Comparison of ENCODE assay signal across 8 mouse cellular contexts in the genomic region with DNA sequence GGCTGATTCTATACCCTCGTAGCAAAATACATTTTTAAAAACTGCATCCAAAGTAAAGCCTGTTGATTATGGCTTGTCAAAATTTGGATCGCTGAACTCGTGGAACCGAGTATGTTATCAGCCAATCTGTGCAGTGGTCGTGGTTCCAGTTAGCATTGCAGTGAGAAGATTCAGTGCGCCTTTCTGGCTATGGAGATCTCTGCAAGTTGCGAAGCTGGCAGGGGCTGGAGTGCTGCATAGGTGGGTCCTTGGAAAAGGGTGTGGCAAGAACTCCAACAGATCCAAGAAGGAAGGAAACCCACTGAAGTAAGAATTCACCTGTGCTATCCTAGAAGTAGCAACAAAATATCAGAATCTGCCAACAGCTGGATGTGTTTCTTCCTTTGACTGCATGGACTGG. TPM values are rescaled to one million over a fixed set of nuclear protein-coding genes. Genes with fewer than 3 reads are reported as not detected.
DNase-seq lines count a peak whose midpoint lies in the region; ATAC-seq lines count a peak whose summit lies in the region.

No protein-coding gene starts in this region.

- 6% methylated on average over 7 of the region's 7 CpGs for WGBS in heart, embryonic 10.5 days
- 1% methylated on average over 7 of the region's 7 CpGs for WGBS in forebrain, embryonic 16.5 days
- whole genome bisulfite sequencing in limb, embryonic 11.5 days = 10% methylated on average over 7 of the region's 7 CpGs
- WGBS in neural tube, embryonic 11.5 days = 9% methylated on average over 7 of the region's 7 CpGs

- no peak for DNase-seq in heart, embryonic 10.5 days (ENCODE audit: low spot score)
- DNase-seq in heart, postnatal 4 days = no peak
- DNase-seq in ZHBTc4 (ENCODE audit: low read depth, low spot score) = peak; percentile 62
- peak; percentile 29 for DNase-seq in limb, embryonic 11.5 days (ENCODE audit: low spot score)
- DNase-seq in neural tube, embryonic 11.5 days (ENCODE audit: low spot score) = peak; percentile 17
- DNase-seq in natural killer cell, adult 2 months (ENCODE audit: low spot score in 2 of 2) = no peak
- no peak for DNase-seq in layer of hippocampus, adult 8-10 months (ENCODE audit: low spot score in 2 of 2)

- peaks cover 2% of the 10 kb centered on the region for H3K27me3 ChIP-seq in heart, embryonic 10.5 days (ENCODE audit: insufficient read depth, poor library complexity, severe bottlenecking)
- 0 out of 2 replicates have a peak, but pooled peaks cover 2% of the 10 kb centered on the region for H3K27me3 ChIP-seq in forebrain, embryonic 16.5 days (replicated peaks; ENCODE audit: control insufficient read depth, insufficient read depth, low read length)
- no peaks in the 10 kb centered on the region for H3K27me3 ChIP-seq in limb, embryonic 11.5 days (ENCODE audit: control insufficient read depth, insufficient read depth, low read length)
- no peaks in the 10 kb centered on the region for H3K27me3 ChIP-seq in neural tube, embryonic 11.5 days (ENCODE audit: control insufficient read depth, insufficient read depth, low read length)

- H3K27ac ChIP-seq in heart, embryonic 10.5 days = peak overlapping the region; percentile 100
- no peak overlapping the region for H3K27ac ChIP-seq in forebrain, embryonic 16.5 days (ENCODE audit: low read length)
- H3K27ac ChIP-seq in limb, embryonic 11.5 days (replicated peaks; ENCODE audit: low read depth, low read length) = no peak overlapping the region
- no peak overlapping the region for H3K27ac ChIP-seq in neural tube, embryonic 11.5 days (ENCODE audit: low read depth, low read length)

- ATAC-seq in forebrain, embryonic 16.5 days = no peak
- ATAC-seq in limb, embryonic 11.5 days (ENCODE audit: insufficient number of reproducible peaks, low FRiP score, low TSS enrichment, low read depth) = 0 out of 2 replicates have a peak, but pooled peaks have one; percentile 22
- ATAC-seq in neural tube, embryonic 11.5 days (ENCODE audit: insufficient read depth, low FRiP score, low TSS enrichment) = no peak

- H3K9me3 ChIP-seq in heart, embryonic 10.5 days = no peaks in the 10 kb centered on the region
- H3K9me3 ChIP-seq in forebrain, embryonic 16.5 days (ENCODE audit: control insufficient read depth, low read length) = no peaks in the 10 kb centered on the region
- no peaks in the 10 kb centered on the region for H3K9me3 ChIP-seq in limb, embryonic 11.5 days (ENCODE audit: control insufficient read depth, low read length)
- H3K9me3 ChIP-seq in neural tube, embryonic 11.5 days (ENCODE audit: control insufficient read depth, low read length) = no peaks in the 10 kb centered on the region

- peaks cover 10% of the 10 kb centered on the region for H3K36me3 ChIP-seq in heart, embryonic 10.5 days
- peaks cover 7% of the 10 kb centered on the region for H3K36me3 ChIP-seq in forebrain, embryonic 16.5 days (ENCODE audit: control insufficient read depth, insufficient read depth)
- H3K36me3 ChIP-seq in limb, embryonic 11.5 days (ENCODE audit: control insufficient read depth, insufficient read depth, low read length) = peaks cover 4% of the 10 kb centered on the region; the same call in 1 of the 2 replicates
- H3K36me3 ChIP-seq in neural tube, embryonic 11.5 days (ENCODE audit: control insufficient read depth, insufficient read depth, low read length) = peaks cover 3% of the 10 kb centered on the region

- H3K4me3 ChIP-seq in heart, embryonic 10.5 days = peak overlapping the region; percentile 93
- peak overlapping the region; percentile 66 for H3K4me3 ChIP-seq in forebrain, embryonic 16.5 days (replicated peaks; ENCODE audit: low read length)
- H3K4me3 ChIP-seq in limb, embryonic 11.5 days (ENCODE audit: low read depth, low read length) = peak overlapping the region; percentile 82
- peak overlapping the region; percentile 93 for H3K4me3 ChIP-seq in neural tube, embryonic 11.5 days (ENCODE audit: low read depth, low read length)

- H3K4me1 ChIP-seq in heart, embryonic 10.5 days = peaks cover 9% of the 10 kb centered on the region
- peaks cover 5% of the 10 kb centered on the region for H3K4me1 ChIP-seq in forebrain, embryonic 16.5 days (replicated peaks; ENCODE audit: control insufficient read depth, insufficient read depth, low read length)
- no peaks in the 10 kb centered on the region for H3K4me1 ChIP-seq in limb, embryonic 11.5 days (ENCODE audit: control insufficient read depth, insufficient read depth, low read length)
- H3K4me1 ChIP-seq in neural tube, embryonic 11.5 days (ENCODE audit: control insufficient read depth, insufficient read depth, low read length) = peaks cover 4% of the 10 kb centered on the region; the same call in 1 of the 2 replicates

- peak overlapping the region; percentile 60 for H3K4me2 ChIP-seq in forebrain, embryonic 16.5 days (ENCODE audit: low read length)
- peak overlapping the region; percentile 60 for H3K4me2 ChIP-seq in limb, embryonic 11.5 days (ENCODE audit: low read depth, severe bottlenecking)
- H3K4me2 ChIP-seq in neural tube, embryonic 11.5 days (ENCODE audit: low read depth) = peak overlapping the region; percentile 56

- H3K9ac ChIP-seq in forebrain, embryonic 16.5 days (replicated peaks; ENCODE audit: low read depth, low read length) = peak overlapping the region; percentile 97
- peak overlapping the region; percentile 99; the same call in 1 of the 2 replicates for H3K9ac ChIP-seq in limb, embryonic 11.5 days (ENCODE audit: low read length)
- H3K9ac ChIP-seq in neural tube, embryonic 11.5 days (ENCODE audit: low read length) = peak overlapping the region; percentile 100

RNA-seq across cellular contexts. Expression of a gene that starts 1.4 kb away (rescaled TPM):
- 23.7 and 32.8 TPM in 2 replicates for polyA plus RNA-seq in heart, embryonic 10.5 days (2016; fragmentation: Nextera tagmentation; extraction: Ambion mirVana)
- 10 to 100 TPM; 23.0 to 26.4 TPM for total RNA-seq in heart, postnatal 4 days (2021)
- 41.2 and 48.3 TPM in 2 replicates for polyA plus RNA-seq in forebrain, embryonic 16.5 days (2015; fragmentation: Nextera tagmentation; extraction: Ambion mirVana)
- 49.7 and 49.9 TPM in 2 replicates for polyA plus RNA-seq in limb, embryonic 11.5 days (2014; fragmentation: Nextera tagmentation; extraction: Ambion mirVana)
- polyA plus RNA-seq in neural tube, embryonic 11.5 days (2014; fragmentation: Nextera tagmentation; extraction: Ambion mirVana) = 48.0 and 49.0 TPM in 2 replicates
- total RNA-seq in layer of hippocampus, adult 8-10 months (2022) = 10 to 100 TPM; 26.2 to 29.8 (median 27.6) TPM

RNA-seq across cellular contexts. Expression of a gene that starts 39.0 kb away (rescaled TPM):
- polyA plus RNA-seq in heart, embryonic 10.5 days (2016; fragmentation: Nextera tagmentation; extraction: Ambion mirVana) = 40.3 and 46.4 TPM in 2 replicates
- total RNA-seq in heart, postnatal 4 days (2021) = 10 to 100 TPM; 70.7 to 73.3 TPM
- 13.4 and 17.4 TPM in 2 replicates for polyA plus RNA-seq in forebrain, embryonic 16.5 days (2015; fragmentation: Nextera tagmentation; extraction: Ambion mirVana)
- 30.1 and 35.0 TPM in 2 replicates for polyA plus RNA-seq in limb, embryonic 11.5 days (2014; fragmentation: Nextera tagmentation; extraction: Ambion mirVana)
- polyA plus RNA-seq in neural tube, embryonic 11.5 days (2014; fragmentation: Nextera tagmentation; extraction: Ambion mirVana) = 31.1 and 38.6 TPM in 2 replicates
- 10 to 100 TPM; 33.4 to 45.8 (median 37.3) TPM for total RNA-seq in layer of hippocampus, adult 8-10 months (2022)

Comparison
In these comparisons a context has a peak if more than half of its experiments do, and no peak if none do; other contexts are left out.
1. DNase-seq: peak in ZHBTc4 (single experiment), limb, embryonic 11.5 days (single experiment) and neural tube, embryonic 11.5 days (single experiment); none in heart, embryonic 10.5 days (single experiment), heart, postnatal 4 days (single experiment), natural killer cell, adult 2 months (0 of 2) and layer of hippocampus, adult 8-10 months (0 of 2).
2. Peak in every context shown above with its lines, with median percentiles within 50 percentile points of each other: H3K4me3 ChIP-seq, H3K4me2 ChIP-seq and H3K9ac ChIP-seq.